Mouse (Mus musculus) liver, adult 2 months (tissue): ENCODE measurements at regions not wholly inside any gene's neighbourhood (a gene's known extent, or its start where the extent isn't known, plus 50 kb on each side); places are given as distances from the start of the nearest gene placed in this dataset.

ENCODE experiments used
- CTCF ChIP-seq: fragments of 200-500 bp; IDR thresholded peaks from 2 replicates; pipeline ENCODE4 v1.5.1; 2011; ENCODE audit warnings: low read depth, low read length, control low read depth
- POLR2A ChIP-seq: fragments of 200-500 bp; IDR thresholded peaks from 2 replicates; pipeline ENCODE4 v1.6.1; 2011; ENCODE audit warnings: low read length, control low read depth; ENCODE audit not compliant: insufficient read depth; ENCODE audit errors: extremely low read depth

- TF ChIP-seq CTCF (no peak), POLR2A (no peak)
Measured at GRCm38 (mm10) chr8:115549112-115549511, 158.5 kb downstream of the Maf start.
